Mouse (Mus musculus) fibroblast of lung, adult 2 months (primary cell): Measurements from ENCODE around the gene Ryr1.

Experiments used
- DNase-seq: peaks from one replicate; pipeline ENCODE4 v3.0.0-alpha.2; 2011; ENCODE audit warnings: low read depth

Ryr1 gene

DNA sequence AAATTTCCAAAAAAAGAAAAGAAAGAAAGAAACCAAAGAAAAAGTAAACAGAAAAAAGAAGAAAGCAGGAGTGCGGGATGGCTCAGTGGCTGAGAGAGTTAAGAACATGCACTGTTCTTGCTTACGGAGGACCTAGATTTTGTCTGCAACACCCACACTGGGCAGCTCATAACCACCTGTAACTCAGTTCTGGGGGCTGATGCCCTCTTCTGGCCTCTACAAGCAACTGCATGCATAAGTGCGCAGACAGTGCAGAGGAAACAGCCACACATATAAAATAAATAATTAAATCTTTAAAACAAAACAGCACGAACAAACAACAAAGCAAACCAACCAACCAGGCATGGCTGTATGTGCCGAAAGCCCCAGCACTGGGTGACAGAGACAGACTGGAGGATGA, 92.3 kb downstream of the Ryr1 start:
- no peak for DNase-seq

- DNase-seq: no peak
Observed at GRCm38 (mm10) chr7:29031641-29032040, 93.3 kb downstream of the Ryr1 start.

GRCm38 (mm10) chr7:29029690-29030656, 95.0 kb downstream of the Ryr1 start:
- DNase-seq: no peak

GRCm38 (mm10) chr7:29028761-29029160, 96.2 kb downstream of the Ryr1 start:
- DNase-seq: no peak

- DNase-seq: no peak
Observed at GRCm38 (mm10) chr7:29026811-29027210, 98.2 kb downstream of the Ryr1 start.

GRCm38 (mm10) chr7:29026195-29026594, 98.8 kb downstream of the Ryr1 start:
- DNase-seq: no peak

DNA sequence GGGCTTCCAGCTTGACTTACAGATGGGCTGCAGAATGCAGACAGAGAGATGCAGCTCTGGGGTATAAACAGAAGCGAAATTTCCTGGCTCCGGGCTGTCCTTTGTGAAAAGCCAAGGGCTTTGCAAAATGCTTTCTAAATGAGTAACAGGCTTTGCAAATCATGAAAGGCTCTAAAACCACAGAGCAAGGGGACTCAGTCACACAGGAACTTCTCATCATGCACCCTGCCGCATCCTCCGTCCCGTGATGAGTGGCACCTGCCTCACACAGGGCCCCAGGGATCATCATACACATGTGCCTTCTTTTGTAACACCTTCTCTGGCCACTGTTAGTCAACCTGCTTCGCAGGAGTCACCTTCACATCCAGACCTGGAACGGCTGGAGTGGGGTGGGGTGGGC, 99.4 kb downstream of the Ryr1 start:
- DNase-seq: no peak

DNA sequence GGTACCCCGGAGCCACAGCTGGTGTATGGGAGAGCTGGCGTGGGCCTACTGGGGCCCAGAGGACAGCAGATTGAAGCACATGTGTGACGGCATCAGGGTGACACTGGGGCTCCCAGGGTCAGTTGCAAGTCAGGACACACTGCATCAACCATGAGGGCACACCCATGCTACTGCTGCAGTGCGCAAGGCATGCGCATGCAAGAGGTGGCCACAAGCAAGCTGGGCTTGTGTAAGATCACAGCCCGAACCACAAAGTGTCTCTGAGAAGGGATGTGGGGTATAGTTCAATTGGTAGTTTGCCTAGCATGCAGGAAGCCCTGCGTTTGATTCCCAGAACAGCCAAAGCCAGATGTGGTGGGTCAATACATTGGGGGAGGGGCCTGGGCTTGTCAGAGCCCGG, 101.5 kb downstream of the Ryr1 start:
- DNase-seq: no peak

DNA sequence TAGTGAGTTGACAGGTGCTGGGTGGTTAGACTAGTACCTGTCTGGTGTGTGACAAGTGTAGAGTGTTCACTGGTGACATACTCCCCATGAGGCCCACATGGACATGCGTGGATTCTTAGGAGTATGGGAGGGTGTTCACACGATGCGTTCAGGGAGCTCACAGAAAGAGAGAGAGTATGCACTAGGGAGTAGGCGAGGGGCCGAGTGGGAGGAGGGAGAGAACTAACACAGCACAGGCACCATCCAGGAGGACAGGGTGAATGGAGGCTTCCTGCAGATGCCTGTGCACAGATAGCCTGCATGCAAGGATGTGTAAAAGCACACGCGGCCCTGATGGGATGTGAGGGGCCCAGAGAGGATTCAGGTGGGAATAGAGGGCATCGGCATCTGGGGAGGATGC, 102.5 kb downstream of the Ryr1 start:
- no peak for DNase-seq

GRCm38 (mm10) chr7:29019447-29020220, 105.3 kb downstream of the Ryr1 start:
- no peak for DNase-seq

DNA sequence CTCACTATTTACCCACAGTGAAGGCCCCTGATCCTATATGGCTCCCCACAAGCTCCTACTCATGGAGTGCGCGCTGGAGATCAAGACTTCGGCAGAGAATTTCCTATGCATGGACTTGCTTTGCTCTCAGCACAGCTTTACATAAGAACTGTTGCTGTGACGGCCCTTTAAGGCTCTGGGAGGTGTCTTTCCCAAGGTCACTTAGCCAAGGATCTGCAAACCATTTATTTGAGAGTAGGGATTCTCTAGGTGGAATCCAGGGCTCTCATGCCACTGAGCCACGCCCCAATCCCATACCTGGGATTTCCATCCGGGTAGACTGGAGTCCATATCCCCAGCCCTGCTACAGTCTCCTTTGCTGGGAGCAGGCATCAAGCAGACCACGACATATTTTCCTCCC, 107.8 kb downstream of the Ryr1 start:
- no peak for DNase-seq

DNA sequence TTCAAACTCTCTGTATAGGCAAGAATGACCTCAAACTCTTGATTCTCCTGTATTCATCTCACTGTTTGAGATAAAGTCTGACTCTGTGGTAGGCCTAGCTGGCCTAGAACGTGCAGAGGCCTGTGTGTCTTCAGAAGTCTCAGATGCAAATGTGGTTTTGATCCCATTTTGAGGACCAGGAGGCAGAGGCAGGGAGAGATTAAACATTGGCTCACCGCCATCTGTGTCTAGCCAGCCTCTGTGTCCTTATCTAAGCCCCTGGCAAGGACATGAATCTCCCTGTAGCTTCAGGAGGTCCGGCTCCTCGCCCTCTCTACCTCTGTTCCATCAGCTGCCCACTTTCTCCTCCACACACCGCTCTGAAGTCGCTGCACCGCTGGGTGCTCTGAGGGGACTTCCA, 108.5 kb downstream of the Ryr1 start:
- no peak for DNase-seq

DNA sequence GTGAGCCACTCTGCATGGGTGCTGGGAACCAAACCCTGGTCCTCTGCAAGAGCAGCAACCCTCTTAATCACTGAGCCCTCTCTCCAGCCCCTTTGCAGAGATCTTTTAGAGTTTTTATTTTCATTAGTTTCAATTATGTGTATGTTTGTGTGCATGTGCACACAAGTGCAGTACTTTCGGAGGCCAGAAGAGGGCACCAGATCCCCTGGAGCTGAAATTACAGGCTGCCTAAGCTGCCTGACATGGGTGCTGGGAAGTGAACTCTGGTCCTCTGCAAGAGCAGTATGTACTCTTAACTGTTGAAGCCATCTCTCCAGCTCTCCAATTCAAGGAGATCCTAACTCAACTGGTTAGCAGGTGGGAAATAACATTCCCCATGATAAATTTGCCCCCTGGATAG, 110.0 kb downstream of the Ryr1 start:
- no peak for DNase-seq

GRCm38 (mm10) chr7:29008714-29009113, 116.3 kb downstream of the Ryr1 start:
- DNase-seq: no peak

GRCm38 (mm10) chr7:29008171-29008570, 116.8 kb downstream of the Ryr1 start:
- DNase-seq: no peak

GRCm38 (mm10) chr7:29007224-29008101, 117.5 kb downstream of the Ryr1 start:
- DNase-seq: no peak

GRCm38 (mm10) chr7:29000651-29001605, 124.1 kb downstream of the Ryr1 start:
- DNase-seq: no peak

GRCm38 (mm10) chr7:28993402-28993801, 131.6 kb downstream of the Ryr1 start:
- DNase-seq: no peak

GRCm38 (mm10) chr7:28992997-28993396, 132.0 kb downstream of the Ryr1 start:
- DNase-seq: no peak

DNA sequence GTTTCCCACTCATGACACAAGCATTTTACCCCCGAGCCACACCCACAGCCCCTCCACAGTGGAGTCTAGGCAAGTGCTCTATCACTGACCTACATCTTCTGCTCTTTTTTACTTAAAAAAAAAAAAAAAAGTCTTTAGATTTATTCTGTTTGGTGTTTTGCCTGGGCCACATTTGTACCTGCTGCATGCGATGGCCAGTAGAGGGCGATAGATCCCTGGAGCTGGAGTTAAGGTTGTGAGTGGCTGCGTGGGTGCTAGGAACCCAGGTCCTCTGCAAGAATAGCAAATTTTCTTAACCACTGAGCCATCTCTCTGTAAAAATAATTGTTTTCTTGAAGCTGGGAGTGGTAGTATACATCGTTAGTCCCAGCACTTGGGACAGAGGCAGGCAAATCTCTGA, 133.4 kb downstream of the Ryr1 start:
- DNase-seq: no peak

DNA sequence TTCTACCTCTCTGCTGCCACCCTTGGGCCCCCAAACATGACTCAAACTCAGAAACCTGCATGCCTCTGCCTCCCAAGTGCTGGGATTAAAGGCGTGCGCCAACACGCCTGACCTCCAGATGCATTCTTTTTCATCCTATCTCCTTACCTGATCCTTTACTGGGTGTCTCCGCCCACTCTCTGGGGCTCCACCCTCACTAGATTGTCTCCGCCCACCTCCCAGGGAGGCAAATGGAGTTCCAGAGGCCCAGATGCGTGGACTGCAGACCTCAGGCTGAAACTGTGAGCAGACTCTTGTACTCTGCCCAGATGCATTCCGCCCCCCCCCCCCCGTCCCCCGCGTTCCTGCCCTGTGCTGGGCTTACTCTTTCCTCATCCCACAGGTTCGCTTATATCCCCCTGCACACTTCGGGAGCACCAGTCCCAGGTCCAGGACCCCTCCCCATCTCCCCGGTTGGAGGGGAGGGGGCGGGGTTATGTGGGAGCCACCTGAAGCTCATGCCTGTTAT, 134.2 kb downstream of the Ryr1 start:
- no peak for DNase-seq
